Mouse (Mus musculus): ENCODE results near the gene Olfr785. TPM values are rescaled to one million over a fixed set of nuclear protein-coding genes. Genes with fewer than 3 reads are reported as not detected.
"Not testable (repeated sequence)": the region's sequence is repeated elsewhere in the genome, so short reads cannot be mapped to it uniquely, and the experiment has no call there.

The Olfr785 gene
- under 1 TPM in 1 of 2 experiments, not detected in 1; 0.19 TPM for polyA plus RNA-seq (2017; shearing (Covaris generic))

DNA sequence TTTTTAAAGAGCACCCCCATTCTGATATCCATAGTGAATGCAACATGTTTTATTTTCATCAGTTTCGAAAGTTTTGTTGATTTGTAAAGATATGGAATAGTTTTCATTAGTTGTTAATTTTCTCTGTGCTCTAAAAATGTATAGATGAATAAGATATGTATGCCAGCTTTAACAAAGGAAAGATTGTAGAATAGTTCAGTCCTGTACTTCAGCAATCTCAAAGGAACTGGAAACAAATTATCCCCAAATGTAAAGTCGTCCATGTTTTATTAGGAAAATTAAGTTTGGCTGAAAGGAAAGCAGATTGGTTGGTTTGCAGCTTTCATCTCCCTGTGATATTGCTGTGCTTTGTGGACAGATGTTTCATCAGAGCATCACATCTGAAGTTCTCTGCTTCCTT, at the start of gene Olfr785:
Olfr785 (plus strand) TSS at position 301 of the 400 bp plus-strand sequence.
- no peak for ATAC-seq

DNA sequence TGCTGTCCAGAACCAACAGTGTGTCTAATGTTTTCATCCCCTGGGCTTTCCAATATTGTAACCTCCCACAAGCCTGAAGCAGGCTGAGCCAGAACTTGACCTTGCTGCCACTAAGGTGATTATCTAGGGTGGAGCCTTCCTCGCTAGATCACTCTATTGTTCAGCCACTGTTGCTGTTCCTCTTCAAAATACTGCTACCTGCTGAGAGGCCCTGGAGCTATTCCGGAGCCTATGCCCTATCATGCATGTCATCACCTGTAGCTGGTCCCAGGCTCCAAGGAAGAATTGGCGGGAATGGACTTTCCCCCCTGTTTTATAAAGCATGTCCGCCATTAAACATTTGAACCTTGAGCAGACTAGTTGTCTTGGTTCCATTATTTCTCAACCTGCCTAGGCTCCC, 48.7 kb upstream of the Olfr785 start:
- not testable (repeated sequence) for ATAC-seq

DNA sequence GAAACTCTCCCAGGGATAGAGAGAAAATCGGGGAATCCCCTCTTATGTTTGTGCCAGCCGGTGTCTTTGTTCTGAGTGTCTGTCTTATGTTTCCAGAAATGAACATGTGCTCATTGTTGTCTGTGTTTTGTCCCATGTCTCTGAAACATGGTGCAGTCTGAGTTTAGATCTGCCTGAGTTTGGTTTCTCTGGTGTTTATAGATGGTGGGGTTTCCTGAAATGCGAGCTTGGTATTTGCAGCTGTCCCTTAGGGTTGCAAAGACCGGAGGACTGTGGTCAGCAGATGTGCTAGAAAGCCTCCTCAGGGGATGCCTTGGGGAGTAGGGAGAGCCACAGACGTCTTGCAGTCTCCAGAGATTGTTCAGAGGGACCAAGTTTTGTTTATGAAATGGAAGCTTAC, 47.9 kb upstream of the Olfr785 start:
- no peak for ATAC-seq

DNA sequence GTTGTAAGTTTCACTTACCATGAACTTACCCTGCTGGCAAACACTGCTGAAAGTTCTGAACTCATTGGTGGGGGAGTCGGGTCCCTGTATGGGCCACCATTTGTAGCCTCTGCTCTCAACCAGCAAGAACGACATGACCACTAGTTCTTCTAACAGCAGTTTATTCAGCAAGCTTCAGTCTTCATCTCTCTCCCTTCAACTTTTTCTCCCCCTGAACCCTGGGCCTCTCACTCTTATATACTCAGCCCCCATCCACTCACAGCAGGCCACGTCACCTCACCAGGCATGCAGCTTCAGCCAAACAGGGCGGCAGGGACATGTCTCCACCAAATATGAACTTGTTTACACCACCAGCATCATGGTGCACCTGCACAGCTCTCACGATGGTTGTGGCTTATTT, 31.2 kb upstream of the Olfr785 start:
- ATAC-seq: not testable (repeated sequence)

DNA sequence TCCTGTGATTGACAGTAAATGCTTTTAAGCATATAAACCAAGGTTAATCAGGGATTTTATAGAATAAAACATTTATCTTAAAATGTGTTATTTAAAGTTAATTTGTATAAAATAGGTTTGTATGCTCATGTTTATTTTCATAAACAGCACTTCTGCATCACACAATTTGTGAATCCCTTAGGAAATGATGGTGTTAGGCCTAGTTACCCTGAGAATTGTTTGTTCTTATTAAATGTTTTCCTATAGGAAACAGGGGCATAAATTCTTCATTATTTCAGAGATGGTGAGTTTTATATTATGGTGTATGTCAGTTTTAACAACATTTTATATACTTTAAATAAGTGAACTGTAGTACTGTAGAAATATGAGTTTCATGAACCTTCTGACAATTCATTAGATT, 21.4 kb upstream of the Olfr785 start, which contains the start of gene Olfr784:
Olfr784 (plus strand) TSS at position 301 of the 400 bp plus-strand sequence.
- no peak for ATAC-seq

DNA sequence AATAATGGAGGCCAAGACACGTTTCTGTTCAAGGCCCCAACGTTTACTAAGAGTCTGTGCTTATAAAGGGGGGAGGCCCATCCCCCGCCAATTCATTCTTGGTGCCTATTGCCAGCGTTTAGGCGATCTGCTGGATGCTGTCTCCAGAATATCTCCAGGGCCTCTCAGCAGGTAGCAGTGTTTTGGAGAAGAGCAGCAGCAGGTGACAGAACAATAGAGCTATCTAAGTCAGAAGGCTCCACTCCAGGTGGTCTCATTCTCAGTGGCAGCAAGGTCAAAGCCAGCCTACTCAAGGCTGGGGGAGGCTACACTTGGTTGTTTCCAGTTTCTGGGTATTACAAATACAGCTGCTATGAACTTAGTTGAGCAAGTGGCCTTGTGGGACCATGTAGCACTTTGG, 4.3 kb upstream of the Olfr785 start:
- no peak for ATAC-seq

DNA sequence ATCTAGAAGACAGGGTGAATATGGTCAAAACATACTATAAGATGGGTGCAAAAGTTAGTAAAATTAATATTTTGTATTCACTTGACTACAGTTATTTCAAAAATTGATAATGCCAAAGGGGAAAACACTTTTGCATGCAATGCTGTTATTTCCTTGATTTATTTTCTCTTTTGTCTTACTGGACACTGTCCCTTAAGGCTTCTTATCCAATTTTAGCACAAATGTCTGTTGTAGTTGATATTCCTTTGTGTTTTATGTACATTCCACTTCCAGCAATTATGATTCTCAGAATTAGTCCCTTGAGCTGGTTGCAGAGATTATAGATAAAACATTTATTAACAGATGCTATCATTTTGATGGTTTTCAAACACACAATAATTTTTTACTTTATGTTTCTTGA, 21.8 kb downstream of the Olfr785 start, which contains the start of gene Olfr786:
Olfr786 (plus strand) TSS at position 301 of the 400 bp plus-strand sequence.
- ATAC-seq: no peak

Other genes with a start within 250 kb of the Olfr785 start
- gene Olfr771, start 240.7 kb upstream of the Olfr785 start, polyA plus RNA-seq (2017; shearing (Covaris generic)): not detected
- not detected for gene Olfr772, start 227.5 kb upstream of the Olfr785 start, polyA plus RNA-seq (2017; shearing (Covaris generic))
- not detected for gene Olfr773, start 218.0 kb upstream of the Olfr785 start, polyA plus RNA-seq (2017; shearing (Covaris generic))
- not detected for gene Olfr774, start 169.2 kb upstream of the Olfr785 start, polyA plus RNA-seq (2017; shearing (Covaris generic))
- gene Olfr775, start 157.0 kb upstream of the Olfr785 start, polyA plus RNA-seq (2017; shearing (Covaris generic)): not detected
- not detected for gene Olfr776, start 146.3 kb upstream of the Olfr785 start, polyA plus RNA-seq (2017; shearing (Covaris generic))
- not detected for gene Olfr777, start 133.9 kb upstream of the Olfr785 start, polyA plus RNA-seq (2017; shearing (Covaris generic))
- not detected for gene Olfr780, start 87.3 kb upstream of the Olfr785 start, polyA plus RNA-seq (2017; shearing (Covaris generic))
- not detected for gene Olfr781, start 76.6 kb upstream of the Olfr785 start, polyA plus RNA-seq (2017; shearing (Covaris generic))
- not detected for gene Olfr782, start 56.6 kb upstream of the Olfr785 start, polyA plus RNA-seq (2017; shearing (Covaris generic))
- under 1 TPM in 1 of 2 experiments, not detected in 1; 0.09 TPM for gene Olfr784, start 21.3 kb upstream of the Olfr785 start, polyA plus RNA-seq (2017; shearing (Covaris generic))
- gene Olfr786, start 21.9 kb downstream of the Olfr785 start, polyA plus RNA-seq (2017; shearing (Covaris generic)): not detected
- gene Olfr787, start 56.4 kb downstream of the Olfr785 start, polyA plus RNA-seq (2017; shearing (Covaris generic)): under 1 TPM in 1 of 2 experiments, not detected in 1; 0.24 TPM
- not detected for gene Olfr788, start 65.6 kb downstream of the Olfr785 start, polyA plus RNA-seq (2017; shearing (Covaris generic))
- not detected for gene Olfr789, start 79.3 kb downstream of the Olfr785 start, polyA plus RNA-seq (2017; shearing (Covaris generic))
- not detected for gene Olfr790, start 93.1 kb downstream of the Olfr785 start, polyA plus RNA-seq (2017; shearing (Covaris generic))
- not detected for gene Olfr791, start 116.4 kb downstream of the Olfr785 start, polyA plus RNA-seq (2017; shearing (Covaris generic))
- not detected for gene Olfr792, start 133.7 kb downstream of the Olfr785 start, polyA plus RNA-seq (2017; shearing (Covaris generic))
- not detected for gene Olfr794, start 162.2 kb downstream of the Olfr785 start, polyA plus RNA-seq (2017; shearing (Covaris generic))
- not detected for gene Olfr796, start 207.1 kb downstream of the Olfr785 start, polyA plus RNA-seq (2017; shearing (Covaris generic))
- gene Olfr798, start 222.5 kb downstream of the Olfr785 start, polyA plus RNA-seq (2017; shearing (Covaris generic)): not detected
- gene Olfr799, start 232.1 kb downstream of the Olfr785 start, polyA plus RNA-seq (2017; shearing (Covaris generic)): not detected